Mouse (Mus musculus) thymus, postnatal 0 days (tissue): ENCODE measurements around the gene Nxf7. TPM values are rescaled to one million over a fixed set of nuclear protein-coding genes. Genes with fewer than 3 reads are reported as not detected.
"Not testable (repeated sequence)": the region's sequence is repeated elsewhere in the genome, so short reads cannot be mapped to it uniquely, and the experiment has no call there.

ENCODE experiments used
- DNase-seq: peaks from one replicate; pipeline ENCODE4 v3.0.0-alpha.2; 2015; ENCODE audit warnings: low spot score
- polyA plus RNA-seq: library from polyadenylated mRNA; unstranded; fragments of >200 nt; fragmentation: Nextera tagmentation; extraction: Ambion mirVana; gene quantifications from 2 replicates; pipeline ENCODE4 v1.2.1, GENCODE M21; 2015

The Nxf7 gene
- 0.05 and 0.34 TPM in 2 replicates for polyA plus RNA-seq

- no peak for DNase-seq
Measured at GRCm38 (mm10) chrX:135598677-135599076, at the start of gene Nxf7. Gene Nxf7, minus strand, starts transcription at chrX:135598777.

DNA sequence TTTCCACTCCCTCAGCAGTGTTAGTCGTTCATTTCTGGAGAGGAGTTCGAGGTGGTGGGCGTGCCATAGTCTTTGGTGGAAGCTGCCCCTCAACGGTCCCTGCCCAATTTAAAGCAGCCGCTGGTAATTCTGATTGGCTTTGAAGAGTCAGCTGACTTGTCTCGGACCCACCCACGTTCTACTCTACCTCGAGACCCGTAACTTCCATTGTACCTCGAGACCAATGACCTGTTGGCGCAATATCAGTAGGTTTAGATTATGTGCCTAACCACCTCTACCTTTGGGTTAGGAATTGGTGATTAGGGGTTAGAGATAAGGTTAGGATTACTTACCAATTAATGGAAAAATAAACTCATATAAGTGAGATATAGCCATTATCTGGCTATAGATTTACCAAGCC, 29.0 kb upstream of the Nxf7 start, which contains the start of gene Prame:
Gene Prame, minus strand, starts transcription at position 101 of the 400 bp plus-strand sequence.
- no peak for DNase-seq

DNA sequence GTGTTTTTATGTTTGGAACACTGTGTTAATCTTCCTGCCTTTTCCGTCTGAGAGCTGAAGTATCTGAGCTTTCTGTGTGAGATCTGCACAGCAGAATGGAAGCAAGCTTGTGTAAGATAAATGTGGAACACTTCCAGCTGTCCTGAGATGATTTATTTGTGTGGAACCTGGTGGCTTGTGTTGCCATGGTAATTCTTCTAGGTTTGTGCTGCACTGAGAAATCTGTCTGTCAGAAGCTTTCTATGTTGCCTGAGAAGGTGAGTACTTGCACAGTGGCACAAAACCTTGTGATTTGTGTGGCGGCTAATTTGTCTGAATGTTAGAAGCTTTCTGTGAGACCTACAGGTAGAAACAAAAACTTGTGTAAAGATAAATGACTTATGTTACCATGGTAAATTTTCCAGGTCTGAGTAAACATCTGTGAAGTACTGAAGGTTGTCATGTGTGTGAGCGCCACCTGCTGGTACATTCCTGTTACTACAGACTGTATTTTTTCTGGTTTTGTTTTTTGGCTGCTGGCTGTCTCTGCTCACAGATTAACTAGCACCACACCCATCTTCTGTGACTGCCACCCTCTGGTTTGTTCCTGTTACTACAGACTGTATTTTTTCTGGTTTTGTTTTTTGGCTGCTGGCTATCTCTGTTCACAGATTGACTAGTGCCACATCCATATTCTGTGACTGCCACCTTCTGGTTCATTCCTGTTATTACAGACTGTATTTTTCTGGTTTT, 2.9 kb upstream of the Nxf7 start:
- DNase-seq: peak; percentile 59

GRCm38 (mm10) chrX:135598096-135598495, 481 bp downstream of the Nxf7 start:
- no peak for DNase-seq

- no peak for DNase-seq
Measured at GRCm38 (mm10) chrX:135576412-135576811, 22.2 kb downstream of the Nxf7 start.

DNA sequence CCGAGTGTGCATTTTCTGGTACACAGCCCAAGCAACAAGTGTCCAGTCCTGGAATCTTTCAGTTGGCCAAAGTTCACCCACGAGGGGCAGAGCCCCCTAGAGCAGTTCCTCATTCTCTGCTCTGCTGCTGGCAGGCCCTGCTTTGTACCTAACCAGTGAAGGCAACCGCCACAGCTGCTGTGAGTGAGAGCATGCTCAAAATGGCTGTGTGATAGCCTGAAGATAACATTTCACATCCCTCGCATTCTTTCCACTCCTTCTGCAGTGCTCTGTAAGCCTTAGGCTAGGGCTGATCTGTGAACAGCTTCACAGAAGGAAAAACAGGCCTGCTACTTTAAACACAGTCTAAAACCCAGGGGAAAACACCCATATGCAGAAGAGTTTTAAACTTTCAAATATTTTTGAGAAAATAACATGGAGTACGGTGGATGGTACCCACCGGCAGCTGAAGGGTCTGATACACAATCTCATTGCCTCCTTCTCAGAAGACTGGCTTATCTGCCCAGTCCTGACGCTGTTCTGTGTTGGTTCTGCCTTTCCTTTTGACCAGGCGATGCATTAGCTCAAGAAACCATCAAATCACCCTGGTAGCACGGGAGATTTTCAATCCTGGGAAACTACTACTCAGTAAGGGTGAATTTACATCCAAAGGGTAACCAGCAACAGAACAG, 23.5 kb downstream of the Nxf7 start:
- not testable (repeated sequence) for DNase-seq

DNA sequence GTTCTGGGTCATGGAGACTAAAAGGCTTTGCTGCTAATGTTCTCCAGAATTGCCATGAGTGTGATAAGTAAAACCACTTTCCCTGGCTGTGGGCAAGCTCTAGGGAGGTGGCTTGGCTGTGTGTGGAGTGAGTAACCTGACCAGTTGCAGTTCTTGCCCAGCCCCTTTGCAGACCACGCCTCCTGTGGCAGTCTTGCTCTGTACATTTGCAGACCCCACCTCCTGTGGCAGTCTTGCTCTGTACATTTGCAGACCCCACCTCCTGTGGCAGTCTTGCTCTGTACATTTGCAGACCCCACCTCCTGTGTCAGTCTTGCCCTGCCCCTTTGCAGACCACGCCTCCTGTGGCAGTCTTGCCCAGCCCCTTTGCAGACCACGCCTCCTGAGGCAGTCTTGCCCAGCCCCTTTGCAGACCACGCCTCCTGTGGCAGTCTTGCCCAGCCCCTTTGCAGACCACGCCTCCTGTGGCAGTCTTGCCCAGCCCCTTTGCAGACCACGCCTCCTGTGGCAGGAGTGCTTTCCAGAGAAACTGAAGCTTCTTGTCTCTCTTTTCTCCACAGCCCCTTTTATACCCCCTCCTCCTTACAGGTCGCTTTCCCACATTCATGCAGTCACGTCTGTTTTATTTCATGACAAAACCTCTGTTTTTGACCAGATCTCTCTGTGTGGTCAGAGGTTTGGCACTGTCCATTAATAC, 24.2 kb downstream of the Nxf7 start:
- DNase-seq: not testable (repeated sequence)

- peak; percentile 41 for DNase-seq
Measured at GRCm38 (mm10) chrX:135569467-135569866, 29.1 kb downstream of the Nxf7 start.

DNA sequence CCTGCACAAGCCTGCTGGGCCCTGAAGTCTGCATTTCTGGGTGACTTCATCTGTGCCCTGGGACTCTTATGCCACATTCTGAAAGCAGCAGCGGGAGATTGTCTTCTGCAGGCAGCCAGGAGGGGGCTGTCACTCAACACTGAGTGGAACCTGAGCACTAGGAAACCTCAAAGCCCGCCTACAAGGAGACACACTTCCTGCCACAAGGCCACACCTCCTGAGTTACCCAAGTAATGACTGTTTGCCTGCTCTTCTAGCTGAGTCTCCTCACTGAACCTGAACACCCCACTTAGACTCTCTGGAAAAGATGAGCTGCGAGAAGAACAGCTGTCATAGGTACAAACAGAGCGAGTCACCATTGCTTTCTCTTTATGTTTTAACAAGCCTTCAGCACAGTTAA, 33.6 kb downstream of the Nxf7 start:
- DNase-seq: peak; percentile 50

- no peak for DNase-seq
Measured at GRCm38 (mm10) chrX:135562841-135563240, 35.7 kb downstream of the Nxf7 start.

GRCm38 (mm10) chrX:135561693-135562092, 36.9 kb downstream of the Nxf7 start:
- DNase-seq: not testable (repeated sequence)

- not testable (repeated sequence) for DNase-seq
Measured at GRCm38 (mm10) chrX:135560933-135561332, 37.6 kb downstream of the Nxf7 start.

GRCm38 (mm10) chrX:135559665-135560064, 38.9 kb downstream of the Nxf7 start:
- not testable (repeated sequence) for DNase-seq

Other genes with a start within 250 kb of the Nxf7 start
- gene Gm5128, start 225.5 kb downstream of the Nxf7 start, polyA plus RNA-seq: 0.09 TPM in 1 of 2 replicates, not detected in the other
- not detected in 2 replicates for gene Gm7903, start 164.9 kb downstream of the Nxf7 start, polyA plus RNA-seq
- not detected in 2 replicates for gene AV320801, start 104.2 kb downstream of the Nxf7 start, polyA plus RNA-seq
- not detected in 2 replicates for gene Prame, start 28.9 kb upstream of the Nxf7 start, polyA plus RNA-seq
- gene Tcp11x2, start 95.0 kb upstream of the Nxf7 start, polyA plus RNA-seq: 0.06 TPM in 1 of 2 replicates, not detected in the other
- 0.82 and 1.3 TPM in 2 replicates for gene Tmsb15a, start 126.5 kb upstream of the Nxf7 start, polyA plus RNA-seq
- 9.5 and 12.2 TPM in 2 replicates for gene Armcx5, start 144.0 kb upstream of the Nxf7 start, polyA plus RNA-seq
- gene Gprasp1, start 144.0 kb upstream of the Nxf7 start, polyA plus RNA-seq: 18.9 and 20.8 TPM in 2 replicates
- gene Bhlhb9, start 198.8 kb upstream of the Nxf7 start, polyA plus RNA-seq: 55.0 and 55.1 TPM in 2 replicates
- gene Gprasp2, start 240.3 kb upstream of the Nxf7 start, polyA plus RNA-seq: 6.6 and 7.0 TPM in 2 replicates